Mouse (Mus musculus): ENCODE measurements around the gene Gm13420. TPM values are rescaled to one million over a fixed set of nuclear protein-coding genes. Genes with fewer than 3 reads are reported as not detected.
"Not testable (repeated sequence)": the region's sequence is repeated elsewhere in the genome, so short reads cannot be mapped to it uniquely, and the experiment has no call there.

Gene Gm13420
- total RNA-seq, 2 experiments from 2014 or later: not detected

GRCm38 (mm10) chr2:29741207-29741606 is 10.3 kb downstream of the Gm13420 start:
- DNase-seq: no peak
- intact Hi-C loops (cut with DNase I; ENCODE audit: low total_unique reads): no loop called here

GRCm38 (mm10) chr2:29739368-29739767 is 12.1 kb downstream of the Gm13420 start:
- intact Hi-C loops (cut with DNase I; ENCODE audit: low total_unique reads): loop anchor here (10.0 kb wide), 1 partner anchor 125 kb away; the partner anchor contains the start of gene Rapgef1

GRCm38 (mm10) chr2:29738799-29739198 is 12.7 kb downstream of the Gm13420 start:
- DNase-seq: peak; percentile 2
- intact Hi-C loops (cut with DNase I; ENCODE audit: low total_unique reads): loop anchor here (10.0 kb wide), 1 partner anchor 124 kb away; the partner anchor contains the start of gene Rapgef1

More at GRCm38 (mm10) chr2:29739368-29739767, 12.1 kb downstream of the Gm13420 start:
- DNase-seq: peak; percentile 13

GRCm38 (mm10) chr2:29737209-29737925 is 14.1 kb downstream of the Gm13420 start:
- intact Hi-C loops (cut with DNase I; ENCODE audit: low total_unique reads): loop anchor here (10.0 kb wide), 1 partner anchor 123 kb away; the partner anchor contains the start of gene Rapgef1
- no peak for DNase-seq

- intact Hi-C loops (cut with DNase I; ENCODE audit: low total_unique reads): loop anchor here (10.0 kb wide), 1 partner anchor 121 kb away; the partner anchor contains the start of gene Rapgef1
- DNase-seq: peak; percentile 3
Observed at GRCm38 (mm10) chr2:29735708-29736107, 15.8 kb downstream of the Gm13420 start.

- no peak for DNase-seq
- intact Hi-C loops (cut with DNase I; ENCODE audit: low total_unique reads): loop anchor here (10.0 kb wide), 1 partner anchor 119 kb away; the partner anchor contains the start of gene Rapgef1
Observed at GRCm38 (mm10) chr2:29733348-29733747, 18.1 kb downstream of the Gm13420 start.

- intact Hi-C loops (cut with DNase I; ENCODE audit: low total_unique reads): loop anchor here (10.0 kb wide), 1 partner anchor 118 kb away; the partner anchor contains the start of gene Rapgef1
- no peak for DNase-seq
Observed at GRCm38 (mm10) chr2:29732559-29732958, 18.9 kb downstream of the Gm13420 start.

GRCm38 (mm10) chr2:29731545-29731944 is 19.9 kb downstream of the Gm13420 start:
- intact Hi-C loops (cut with DNase I; ENCODE audit: low total_unique reads): loop anchor here (10.0 kb wide), 1 partner anchor 117 kb away; the partner anchor contains the start of gene Rapgef1
- peak; percentile 59 for DNase-seq

- no peak for DNase-seq
- intact Hi-C loops (cut with DNase I; ENCODE audit: low total_unique reads): no loop called here
Observed at GRCm38 (mm10) chr2:29729500-29729899, 22.0 kb downstream of the Gm13420 start.

GRCm38 (mm10) chr2:29724664-29725365 is 26.7 kb downstream of the Gm13420 start:
- intact Hi-C loops (cut with DNase I; ENCODE audit: low total_unique reads): no loop called here
- DNase-seq: no peak

- no peak for DNase-seq
Observed at GRCm38 (mm10) chr2:29723132-29723531, 28.4 kb downstream of the Gm13420 start.

GRCm38 (mm10) chr2:29718581-29718980 is 32.9 kb downstream of the Gm13420 start:
- intact Hi-C loops (cut with DNase I; ENCODE audit: low total_unique reads): no loop called here
- no peak for DNase-seq

More at GRCm38 (mm10) chr2:29723132-29723531, 28.4 kb downstream of the Gm13420 start:
- intact Hi-C loops (cut with DNase I; ENCODE audit: low total_unique reads): no loop called here

- intact Hi-C loops (cut with DNase I; ENCODE audit: low total_unique reads): no loop called here
- DNase-seq: no peak
Observed at GRCm38 (mm10) chr2:29716691-29717090, 34.8 kb downstream of the Gm13420 start.

- intact Hi-C loops (cut with DNase I; ENCODE audit: low total_unique reads): no loop called here
- no peak for DNase-seq
Observed at GRCm38 (mm10) chr2:29716143-29716542, 35.3 kb downstream of the Gm13420 start.

- intact Hi-C loops (cut with DNase I; ENCODE audit: low total_unique reads): no loop called here
- DNase-seq: no peak
Observed at GRCm38 (mm10) chr2:29714127-29714526, 37.4 kb downstream of the Gm13420 start.

GRCm38 (mm10) chr2:29713501-29713900 is 38.0 kb downstream of the Gm13420 start:
- intact Hi-C loops (cut with DNase I; ENCODE audit: low total_unique reads): no loop called here
- no peak for DNase-seq

GRCm38 (mm10) chr2:29711877-29712276 is 39.6 kb downstream of the Gm13420 start:
- intact Hi-C loops (cut with DNase I; ENCODE audit: low total_unique reads): no loop called here
- DNase-seq: no peak

- DNase-seq: no peak
- intact Hi-C loops (cut with DNase I; ENCODE audit: low total_unique reads): no loop called here
Observed at GRCm38 (mm10) chr2:29711038-29711437, 40.4 kb downstream of the Gm13420 start.

- intact Hi-C loops (cut with DNase I; ENCODE audit: low total_unique reads); DNase-seq: not testable (repeated sequence)
Observed at GRCm38 (mm10) chr2:29708209-29708608, 43.3 kb downstream of the Gm13420 start.

GRCm38 (mm10) chr2:29707731-29708130 is 43.8 kb downstream of the Gm13420 start:
- intact Hi-C loops (cut with DNase I; ENCODE audit: low total_unique reads): no loop called here
- DNase-seq: no peak

All from gastrocnemius, postnatal 14 days (tissue).